Mouse (Mus musculus): ENCODE data around the gene Tgfbr1. TPM values are rescaled to one million over a fixed set of nuclear protein-coding genes. Genes with fewer than 3 reads are reported as not detected.

Gene Tgfbr1
- total and polyA plus RNA-seq, 2 experiments from 2014 or later = 14.0 to 24.7 TPM

DNA sequence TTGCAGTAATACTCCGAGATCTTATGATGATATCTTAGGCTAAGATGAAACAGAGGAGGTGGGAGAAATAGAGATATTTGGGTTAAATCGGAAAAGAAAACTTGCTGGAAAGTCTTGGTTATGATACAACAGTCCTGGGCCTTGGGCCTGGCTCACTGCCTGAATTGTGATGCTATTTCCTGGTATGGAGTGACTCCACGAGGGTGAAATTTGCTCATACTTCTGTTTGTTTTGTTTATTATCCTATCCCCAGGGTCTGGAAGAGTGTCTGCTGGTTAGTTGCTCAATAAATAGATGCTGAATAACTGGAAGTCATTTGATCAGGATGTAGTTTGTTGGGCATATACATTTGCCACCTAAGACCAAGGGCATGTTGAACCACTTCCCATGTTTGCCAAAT lies 25.2 kb upstream of the Tgfbr1 start:
- Histone ChIP-seq H3K27me3 (ENCODE audit: insufficient read depth, low read length) (no peaks in the 10 kb centered on the region), H3K4me2 (ENCODE audit: low read depth, low read length) (no peak overlapping the region), H3K36me3 (ENCODE audit: insufficient read depth, low read length) (no peaks in the 10 kb centered on the region), H3K4me1 (ENCODE audit: insufficient read depth, low read length) (no peaks in the 10 kb centered on the region), H3K27ac (no peak overlapping the region), H3K9ac (replicated peaks; ENCODE audit: low read length) (no peak overlapping the region), H3K9me3 (ENCODE audit: low read length) (no peaks in the 10 kb centered on the region), H3K4me3 (ENCODE audit: low read length) (no peak overlapping the region)
- WGBS = 90% methylated on average over 3 of the region's 3 CpGs
- ATAC-seq (no peak), DNase-seq (ENCODE audit: low spot score) (no peak)
- TF ChIP-seq CTCF (IDR thresholded peaks at IDR 0.05; ENCODE audit: low read depth) = no peak

DNA sequence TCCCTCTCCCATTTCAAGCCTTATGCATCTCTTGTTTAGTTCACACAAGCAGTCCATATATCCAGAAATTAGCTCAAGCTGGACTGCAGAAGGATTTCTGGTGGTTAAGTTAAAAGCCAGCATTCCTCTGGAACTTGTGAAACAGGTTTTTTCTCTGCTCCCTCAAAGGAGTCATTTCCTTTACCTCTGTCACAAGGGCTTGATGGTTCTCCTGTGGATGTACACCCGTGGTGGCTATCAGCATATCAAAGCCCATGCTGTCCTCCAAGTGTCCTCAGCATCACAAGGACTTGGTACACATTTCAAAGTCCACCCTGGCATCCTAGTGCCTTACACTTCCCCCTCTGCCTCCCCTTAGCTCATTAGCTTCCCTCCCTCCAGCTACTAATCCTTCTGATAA lies 23.7 kb upstream of the Tgfbr1 start:
- Histone ChIP-seq H3K9ac (replicated peaks; ENCODE audit: low read length) (no peak overlapping the region), H3K27me3 (ENCODE audit: insufficient read depth, low read length) (no peaks in the 10 kb centered on the region), H3K9me3 (ENCODE audit: low read length) (no peaks in the 10 kb centered on the region), H3K4me3 (ENCODE audit: low read length) (no peak overlapping the region), H3K4me1 (ENCODE audit: insufficient read depth, low read length) (no peaks in the 10 kb centered on the region), H3K36me3 (ENCODE audit: insufficient read depth, low read length) (no peaks in the 10 kb centered on the region), H3K4me2 (ENCODE audit: low read depth, low read length) (no peak overlapping the region), H3K27ac (no peak overlapping the region)
- no peak for TF ChIP-seq CTCF (IDR thresholded peaks at IDR 0.05; ENCODE audit: low read depth)
- DNase-seq (ENCODE audit: low spot score) = no peak
- 11% methylated on average over 1 of the region's 1 CpGs for WGBS
- no peak for ATAC-seq

DNA sequence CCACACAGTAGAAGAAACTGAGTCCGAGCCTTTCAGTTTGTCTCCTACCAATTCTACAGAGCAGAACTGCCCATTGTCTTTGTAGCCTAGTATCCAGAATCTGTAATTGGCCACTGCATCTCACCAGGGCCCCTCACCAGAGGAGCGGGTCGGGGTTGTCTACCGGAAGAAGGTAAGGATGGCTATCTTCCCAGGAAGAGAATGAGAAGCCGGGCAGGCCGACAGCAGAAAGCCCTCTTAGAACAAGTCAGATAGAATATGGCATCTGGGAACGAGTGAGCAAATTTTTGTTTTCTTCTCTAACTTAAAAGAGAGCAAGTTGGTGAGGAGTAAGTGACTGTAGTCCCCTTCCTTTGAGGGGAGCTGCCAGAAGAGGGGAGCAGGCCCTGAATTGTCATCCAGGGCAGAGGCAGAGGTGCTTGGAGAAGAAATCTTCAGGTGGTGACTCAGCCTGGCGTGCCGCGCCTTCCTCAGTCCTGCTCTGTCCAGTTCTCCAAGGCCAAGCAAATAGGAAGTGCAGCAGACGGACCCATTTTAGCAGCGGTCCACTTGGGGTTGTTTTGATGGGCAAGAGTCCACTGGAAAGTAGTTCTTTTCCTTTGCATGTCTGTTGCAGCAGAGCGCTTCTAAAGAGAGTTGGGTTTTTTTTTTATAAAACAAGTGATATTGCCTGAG lies 22.5 kb upstream of the Tgfbr1 start:
- no peak overlapping the region for H3K4me2 ChIP-seq (ENCODE audit: low read depth, low read length)
- TF ChIP-seq CTCF (IDR thresholded peaks at IDR 0.05; ENCODE audit: low read depth) = no peak
- ATAC-seq (no peak), DNase-seq (ENCODE audit: low spot score) (no peak)
- 91% methylated on average over 13 of the region's 13 CpGs for WGBS
- no peaks in the 10 kb centered on the region for H3K9me3 ChIP-seq (ENCODE audit: low read length)
- H3K36me3 ChIP-seq (ENCODE audit: insufficient read depth, low read length) = no peaks in the 10 kb centered on the region
- H3K4me3 ChIP-seq (ENCODE audit: low read length) = no peak overlapping the region
- no peak overlapping the region for H3K9ac ChIP-seq (replicated peaks; ENCODE audit: low read length)
- H3K27me3 ChIP-seq (ENCODE audit: insufficient read depth, low read length) = no peaks in the 10 kb centered on the region
- H3K27ac ChIP-seq = no peak overlapping the region
- no peaks in the 10 kb centered on the region for H3K4me1 ChIP-seq (ENCODE audit: insufficient read depth, low read length)

DNA sequence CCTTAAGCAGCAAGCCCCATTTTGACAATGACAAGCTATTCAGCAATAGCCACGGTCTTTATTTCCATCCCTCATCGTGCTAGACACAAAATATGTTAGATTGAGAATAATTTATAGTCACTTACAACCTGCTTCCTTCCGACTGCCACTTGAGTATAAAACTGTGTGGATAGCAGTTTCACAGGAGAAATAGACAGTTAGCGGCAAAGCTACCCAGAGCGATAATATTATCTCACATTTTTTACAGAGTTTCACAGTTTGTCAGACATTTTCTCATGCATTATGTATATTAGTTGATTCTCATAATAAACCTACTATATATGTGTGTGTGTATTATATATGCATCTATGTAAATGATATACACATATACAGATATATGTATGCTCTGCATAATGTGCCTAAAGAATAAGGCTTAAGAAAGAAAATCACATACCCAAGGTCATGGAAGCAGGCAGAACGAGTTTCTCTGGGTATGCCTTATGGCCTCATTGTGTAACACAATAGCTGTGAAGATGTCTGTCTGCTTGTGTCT lies 20.1 kb upstream of the Tgfbr1 start:
- Histone ChIP-seq H3K4me3 (ENCODE audit: low read length) (no peak overlapping the region), H3K9me3 (ENCODE audit: low read length) (no peaks in the 10 kb centered on the region), H3K36me3 (ENCODE audit: insufficient read depth, low read length) (no peaks in the 10 kb centered on the region), H3K4me2 (ENCODE audit: low read depth, low read length) (no peak overlapping the region), H3K9ac (replicated peaks; ENCODE audit: low read length) (no peak overlapping the region), H3K27me3 (ENCODE audit: insufficient read depth, low read length) (no peaks in the 10 kb centered on the region), H3K4me1 (ENCODE audit: insufficient read depth, low read length) (no peaks in the 10 kb centered on the region), H3K27ac (no peak overlapping the region)
- ATAC-seq (no peak), DNase-seq (ENCODE audit: low spot score) (no peak)
- WGBS = 82% methylated on average over 6 of the region's 6 CpGs
- TF ChIP-seq CTCF (IDR thresholded peaks at IDR 0.05; ENCODE audit: low read depth) = no peak

DNA sequence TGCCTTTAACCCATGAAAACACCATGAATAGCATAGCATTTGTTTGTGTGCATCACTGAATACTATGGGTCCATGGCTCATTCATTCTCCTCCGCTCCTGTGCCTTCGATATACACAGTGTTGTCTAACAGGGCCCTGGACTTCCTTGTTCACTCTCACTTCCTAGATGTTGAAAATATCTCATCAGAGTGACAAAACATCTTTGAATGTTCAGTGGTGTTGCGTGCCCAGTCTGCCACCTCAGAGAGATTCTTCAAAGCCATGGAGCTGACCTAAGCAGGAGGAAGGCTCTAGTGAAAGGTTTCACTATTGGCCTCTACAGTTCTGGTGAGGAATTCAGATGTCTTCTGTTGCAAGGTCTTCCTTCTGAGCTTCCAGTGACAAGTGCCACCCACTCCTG lies 19.5 kb upstream of the Tgfbr1 start:
- H3K4me1 ChIP-seq (ENCODE audit: insufficient read depth, low read length) = no peaks in the 10 kb centered on the region
- 90% methylated on average over 3 of the region's 3 CpGs for WGBS
- TF ChIP-seq CTCF (IDR thresholded peaks at IDR 0.05; ENCODE audit: low read depth) = no peak
- no peak for DNase-seq (ENCODE audit: low spot score)
- no peak overlapping the region for H3K4me2 ChIP-seq (ENCODE audit: low read depth, low read length)
- H3K27me3 ChIP-seq (ENCODE audit: insufficient read depth, low read length) = no peaks in the 10 kb centered on the region
- H3K4me3 ChIP-seq (ENCODE audit: low read length) = no peak overlapping the region
- H3K36me3 ChIP-seq (ENCODE audit: insufficient read depth, low read length) = no peaks in the 10 kb centered on the region
- ATAC-seq = no peak
- H3K27ac ChIP-seq = no peak overlapping the region
- no peak overlapping the region for H3K9ac ChIP-seq (replicated peaks; ENCODE audit: low read length)
- no peaks in the 10 kb centered on the region for H3K9me3 ChIP-seq (ENCODE audit: low read length)

DNA sequence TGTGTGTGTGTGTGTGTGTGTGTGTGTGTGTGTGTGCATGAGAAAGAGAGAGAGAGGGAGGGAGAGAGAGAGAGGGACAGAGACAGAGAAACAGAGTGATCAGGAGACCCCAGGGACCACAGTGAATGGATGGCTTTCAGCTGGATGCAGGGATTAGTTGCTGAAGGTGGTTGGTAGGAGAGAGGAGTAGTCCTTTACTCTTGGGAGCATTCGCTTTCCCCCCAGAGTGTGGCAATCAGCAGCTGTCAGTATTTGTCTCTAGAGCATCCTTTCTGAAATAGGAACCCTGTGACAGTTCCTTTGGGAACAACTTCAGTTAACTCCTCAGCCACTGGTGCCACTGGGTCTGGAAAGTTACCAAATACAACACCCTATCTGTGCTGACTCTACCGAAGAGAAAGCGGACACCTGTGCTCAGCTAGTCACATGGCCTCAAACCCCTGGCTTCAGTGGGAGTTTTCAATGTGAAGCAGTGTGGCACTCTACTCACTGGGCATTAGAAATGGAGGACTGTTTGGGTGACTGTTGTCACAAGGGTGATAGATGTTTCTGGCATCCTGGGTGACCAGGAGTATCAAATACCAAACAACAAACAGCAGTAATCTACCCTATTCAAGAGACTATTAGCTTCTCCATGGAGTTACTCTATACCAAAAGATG lies 16.0 kb upstream of the Tgfbr1 start:
- 80% methylated on average over 3 of the region's 3 CpGs for WGBS
- Histone ChIP-seq H3K9ac (replicated peaks; ENCODE audit: low read length) (no peak overlapping the region), H3K9me3 (ENCODE audit: low read length) (no peaks in the 10 kb centered on the region), H3K4me2 (ENCODE audit: low read depth, low read length) (no peak overlapping the region), H3K36me3 (ENCODE audit: insufficient read depth, low read length) (no peaks in the 10 kb centered on the region), H3K4me1 (ENCODE audit: insufficient read depth, low read length) (no peaks in the 10 kb centered on the region), H3K4me3 (ENCODE audit: low read length) (no peak overlapping the region), H3K27me3 (ENCODE audit: insufficient read depth, low read length) (no peaks in the 10 kb centered on the region), H3K27ac (no peak overlapping the region)
- DNase-seq (ENCODE audit: low spot score) (no peak), ATAC-seq (no peak)
- TF ChIP-seq CTCF (IDR thresholded peaks at IDR 0.05; ENCODE audit: low read depth) = no peak

DNA sequence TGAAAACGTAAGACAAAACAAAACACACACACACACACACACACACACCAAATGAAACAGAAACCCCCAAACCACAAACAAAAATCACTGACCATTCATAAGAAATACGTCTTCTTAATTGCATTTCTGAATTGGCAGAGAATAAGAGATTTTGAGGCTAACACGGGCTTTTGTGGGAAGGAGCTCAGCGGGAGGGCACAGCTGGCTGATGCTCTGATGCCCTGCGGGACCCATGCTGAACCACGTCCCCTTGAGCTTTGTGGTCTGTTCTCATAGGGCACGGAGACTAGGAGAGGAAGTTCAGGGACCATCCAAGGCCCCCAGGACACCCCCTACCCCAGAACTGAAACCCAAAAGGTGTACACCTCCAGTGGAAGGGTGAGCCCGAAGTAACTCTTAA lies 10.4 kb upstream of the Tgfbr1 start:
- no peak overlapping the region for H3K27ac ChIP-seq
- no peaks in the 10 kb centered on the region for H3K36me3 ChIP-seq (ENCODE audit: insufficient read depth, low read length)
- WGBS = 34% methylated on average over 8 of the region's 8 CpGs
- no peaks in the 10 kb centered on the region for H3K9me3 ChIP-seq (ENCODE audit: low read length)
- H3K4me2 ChIP-seq (ENCODE audit: low read depth, low read length) = peak overlapping the region; percentile 18; the same call in 1 of the 2 replicates
- H3K27me3 ChIP-seq (ENCODE audit: insufficient read depth, low read length) = no peaks in the 10 kb centered on the region
- no peak for TF ChIP-seq CTCF (IDR thresholded peaks at IDR 0.05; ENCODE audit: low read depth)
- no peak overlapping the region for H3K4me3 ChIP-seq (ENCODE audit: low read length)
- H3K9ac ChIP-seq (replicated peaks; ENCODE audit: low read length) = no peak overlapping the region
- ATAC-seq = no peak
- DNase-seq (ENCODE audit: low spot score) = no peak
- no peaks in the 10 kb centered on the region for H3K4me1 ChIP-seq (ENCODE audit: insufficient read depth, low read length)

Measured in hindbrain, postnatal 0 days (tissue).